Mouse (Mus musculus) adrenal gland, postnatal 4 days (tissue): ENCODE data around the gene Tnni3k. TPM values are rescaled to one million over a fixed set of nuclear protein-coding genes. Genes with fewer than 3 reads are reported as not detected.

ENCODE experiments used
- DNase-seq, 2 experiments: peaks; one replicate each; pipeline ENCODE4 v3.0.0; 2021 to 2022; ENCODE audit warnings: low spot score in 2 of 2, mixed read lengths in 2 of 2
- total RNA-seq, 2 experiments: library from RNA; stranded (reverse); gene quantifications; 2 replicates each; pipeline ENCODE4 v1.2.3; 2021

Gene Tnni3k
- total RNA-seq, 2 experiments from 2014 or later = not detected

DNA sequence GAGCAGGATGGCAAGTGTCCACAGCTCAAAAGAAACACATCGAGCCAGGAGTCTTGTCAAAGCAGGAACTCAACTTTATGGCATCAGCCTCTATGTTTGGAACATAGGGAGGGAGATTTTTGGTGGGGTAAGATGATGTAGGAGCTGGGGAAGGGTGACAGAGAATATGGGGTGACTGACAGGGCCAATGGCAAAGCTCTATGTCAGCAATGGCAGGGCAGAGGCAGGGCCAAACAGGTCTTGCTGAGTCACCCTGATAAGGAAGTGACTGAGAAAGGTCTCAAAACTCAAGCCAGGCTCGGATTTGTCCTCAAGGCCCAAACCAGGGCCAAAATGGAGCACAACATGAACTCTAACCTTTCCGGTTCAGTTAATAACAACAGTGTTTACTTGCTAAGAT is 219.1 kb downstream of the Tnni3k start:
- no peak for DNase-seq

DNA sequence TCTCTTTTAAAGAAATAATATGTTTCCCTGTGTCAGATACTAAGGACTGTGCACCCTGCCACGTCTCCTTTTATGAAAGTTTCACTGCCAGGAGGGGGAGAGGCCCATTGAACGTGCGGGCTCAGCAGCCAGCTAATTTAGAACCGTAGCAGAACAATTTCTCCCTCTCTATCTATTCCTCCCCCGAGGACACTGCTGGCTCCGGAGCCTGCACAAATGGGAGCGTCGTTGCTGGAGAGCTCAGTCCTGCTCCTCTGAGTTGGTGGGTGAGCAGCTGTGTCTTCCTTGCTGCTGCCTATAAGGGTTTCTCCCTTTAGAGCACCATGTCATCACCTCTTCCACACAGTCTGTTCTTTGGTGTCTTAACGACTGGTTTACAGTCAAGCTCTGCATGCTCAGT is 220.8 kb downstream of the Tnni3k start:
- DNase-seq = no peak

DNA sequence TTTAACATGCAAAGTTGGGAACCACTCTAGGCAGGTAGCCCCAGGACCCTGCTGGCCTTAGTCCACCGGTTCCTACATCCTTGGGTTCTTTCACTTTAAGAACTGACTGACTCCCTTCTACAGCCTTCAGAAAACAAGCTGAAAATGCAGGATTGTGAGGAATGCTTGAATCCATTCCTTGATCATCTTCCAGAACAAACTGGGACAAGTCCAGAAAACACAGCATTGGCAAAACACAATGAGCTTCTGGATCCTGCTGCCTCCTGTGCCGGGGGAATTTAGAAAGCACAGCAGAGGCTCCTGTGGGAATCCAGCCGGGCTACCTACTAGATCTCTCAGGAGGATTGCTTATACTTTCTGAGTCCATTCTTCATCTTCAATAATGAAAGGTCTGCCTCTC is 229.5 kb downstream of the Tnni3k start:
- no peak for DNase-seq

DNA sequence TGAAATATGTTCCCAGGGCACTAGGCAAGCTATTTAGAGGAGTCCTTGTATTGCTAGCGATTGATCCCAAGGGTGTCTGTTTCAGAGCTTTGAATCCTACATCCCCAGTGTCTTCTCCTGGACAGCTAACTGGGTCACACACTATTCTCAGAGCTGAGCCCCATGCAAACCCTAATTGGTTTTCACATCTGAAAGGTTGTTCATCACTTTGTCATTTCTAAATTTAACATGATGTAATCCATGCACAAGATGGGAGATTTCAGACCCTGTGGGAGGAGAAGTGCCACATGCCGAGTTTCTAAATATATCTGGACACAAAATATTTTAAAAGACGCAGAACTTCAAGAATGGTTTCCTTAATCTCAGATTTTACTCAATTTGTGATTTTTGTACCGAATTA is 230.5 kb downstream of the Tnni3k start:
- DNase-seq = no peak

DNA sequence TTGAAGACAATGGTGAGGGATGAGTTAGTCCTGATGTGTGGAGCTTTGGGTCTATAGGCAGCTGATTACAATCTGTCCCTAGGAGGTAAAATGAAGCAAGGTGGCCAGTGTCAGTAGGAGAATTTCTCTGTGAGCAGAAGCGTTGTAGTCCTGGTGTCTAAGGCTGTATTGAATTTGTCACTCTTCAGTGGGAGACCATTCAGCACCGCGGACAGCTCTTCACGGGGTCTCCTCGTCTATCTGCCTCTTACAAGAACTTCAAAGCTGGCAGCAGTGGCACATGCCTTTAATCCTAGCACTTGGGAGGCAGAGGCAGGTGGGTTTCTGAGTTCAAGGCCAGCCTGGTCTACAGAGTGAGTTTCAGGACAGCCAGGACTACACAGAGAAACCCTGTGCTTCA is 235.5 kb downstream of the Tnni3k start:
- DNase-seq = peak; percentile 16 to 29

DNA sequence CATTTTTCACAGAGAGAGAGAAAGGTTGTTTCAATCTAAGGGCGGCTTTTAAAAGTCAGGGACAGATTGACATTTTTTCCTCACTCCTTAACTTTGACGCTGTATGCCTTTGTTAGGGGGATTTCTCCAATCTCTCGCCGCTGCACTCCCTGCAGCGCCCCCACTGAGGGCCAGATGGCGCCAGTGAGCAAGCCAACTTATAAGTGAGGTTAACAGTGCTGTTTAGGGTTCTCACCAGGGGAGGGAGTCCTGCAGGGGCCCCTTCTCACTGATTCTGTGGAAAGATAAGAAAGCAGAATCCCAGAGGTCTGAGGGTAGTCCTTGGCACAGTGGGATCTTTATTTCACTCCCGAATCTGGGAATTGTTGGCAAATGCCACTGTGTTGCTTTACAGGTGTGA is 237.5 kb downstream of the Tnni3k start:
- peak in 1 of 2 experiments; percentile 18 for DNase-seq

DNA sequence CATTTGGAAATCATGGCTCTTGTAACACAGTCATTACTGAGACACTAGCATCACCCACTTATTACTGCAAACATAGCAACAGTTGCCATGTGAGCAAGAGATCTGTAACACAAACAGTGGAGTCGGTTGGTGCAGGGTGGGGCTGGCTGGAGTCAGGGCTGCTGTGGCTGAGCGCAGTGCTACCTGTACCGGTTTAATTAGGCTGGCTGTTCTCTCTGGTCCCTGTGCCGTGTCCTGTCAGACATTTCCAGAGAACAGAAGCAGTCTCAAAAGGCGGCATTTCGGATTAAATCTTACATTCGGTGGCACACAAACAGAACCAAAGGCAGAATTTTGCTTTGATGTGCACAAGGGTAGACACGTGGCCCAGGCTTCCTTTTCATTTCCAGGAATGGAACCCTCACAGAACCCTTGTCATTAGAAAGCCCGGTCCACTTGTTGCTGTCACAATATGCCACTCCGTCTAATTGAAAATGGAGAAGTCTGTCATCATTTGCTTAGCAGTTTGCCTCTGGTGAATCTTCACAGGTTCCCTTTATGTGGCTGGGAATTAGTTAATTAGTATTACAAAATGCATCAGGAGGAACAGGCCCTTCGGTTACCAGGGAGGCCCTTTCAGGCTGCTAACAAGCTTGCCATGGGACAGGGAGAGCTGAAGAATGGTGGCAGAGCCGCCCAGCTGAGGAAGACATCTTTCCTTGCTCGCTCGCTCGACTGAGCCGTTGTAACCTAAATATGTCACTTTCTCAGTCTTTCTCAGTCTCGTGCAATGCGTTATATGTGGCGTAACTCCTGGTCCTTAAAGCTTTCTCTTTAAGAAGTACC is 238.2 kb downstream of the Tnni3k start:
- no peak for DNase-seq

DNA sequence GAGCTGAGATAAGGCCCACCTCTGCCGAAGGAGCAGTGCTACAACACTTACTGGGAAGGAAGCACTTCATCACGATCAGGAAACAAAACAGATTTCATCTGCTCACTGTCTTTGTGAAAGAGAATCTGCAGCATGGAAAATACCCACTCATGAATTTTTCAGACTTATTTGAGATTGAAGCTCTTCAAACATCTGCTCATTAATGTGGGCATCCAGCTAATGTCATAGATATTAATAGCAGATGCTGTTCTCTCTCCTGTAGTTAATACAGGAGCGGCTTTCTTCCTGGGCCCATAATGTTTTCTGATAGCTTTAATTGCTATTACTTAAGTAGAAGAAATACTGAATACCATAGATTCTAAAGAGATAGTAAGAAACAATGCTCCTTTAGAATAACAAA is 239.0 kb downstream of the Tnni3k start:
- no peak for DNase-seq

DNA sequence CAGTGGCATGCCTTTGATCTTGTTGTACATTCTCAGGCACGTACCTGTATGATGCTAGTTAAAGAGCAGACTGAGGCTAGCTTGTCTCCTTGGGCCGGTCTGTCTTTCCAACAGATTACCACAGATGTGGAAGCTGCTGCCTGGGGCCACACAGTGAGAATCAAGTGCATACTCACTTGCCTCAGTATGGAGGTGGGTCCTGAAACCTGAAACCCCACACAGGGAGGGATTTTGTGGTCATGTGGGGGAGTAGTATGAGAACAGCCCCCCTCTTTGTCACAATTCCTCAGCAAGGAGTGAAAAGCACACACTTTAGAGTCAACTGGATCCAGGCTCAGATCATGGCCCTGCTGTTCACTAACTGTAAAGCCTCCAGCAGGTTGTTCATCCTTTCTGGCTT is 239.6 kb downstream of the Tnni3k start:
- DNase-seq = no peak

DNA sequence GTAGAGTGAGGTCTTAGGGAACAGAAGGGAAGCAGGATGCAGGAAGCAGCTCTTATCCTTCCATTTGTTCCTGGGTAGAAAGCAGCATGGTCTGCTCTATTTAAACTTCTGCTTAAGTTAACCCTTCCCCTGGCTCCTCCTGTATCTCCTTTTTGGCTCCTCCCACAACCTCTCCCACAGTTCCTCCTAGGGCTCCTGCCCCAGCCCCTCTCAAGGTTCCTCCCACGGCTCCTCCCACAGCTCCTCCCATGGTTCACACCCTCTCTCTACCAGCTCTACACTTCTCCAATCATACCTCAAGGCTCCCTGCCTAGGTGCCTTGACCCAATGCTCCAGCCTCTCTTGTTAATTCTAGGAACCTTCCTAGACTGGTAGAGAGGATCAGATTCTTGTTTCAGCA is 242.3 kb downstream of the Tnni3k start:
- no peak for DNase-seq

DNA sequence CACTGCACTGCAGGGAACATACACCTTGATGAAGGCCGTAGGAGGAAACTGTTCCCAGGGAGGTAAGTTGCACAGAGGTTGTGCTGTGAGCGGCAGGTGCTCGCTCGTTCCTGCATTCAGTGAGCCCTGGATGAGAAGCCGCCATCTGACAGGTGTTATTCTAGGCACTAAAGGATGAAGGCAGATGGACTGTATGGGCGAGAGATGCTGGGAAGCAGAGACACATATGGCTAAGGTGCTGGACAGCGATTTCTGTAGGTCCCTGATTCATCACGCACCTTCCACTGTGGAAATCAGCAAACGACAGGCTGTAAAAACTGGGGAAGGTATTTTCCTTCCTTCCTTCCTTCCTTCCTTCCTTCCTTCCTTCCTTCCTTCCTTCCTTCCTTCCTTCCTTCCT is 243.4 kb downstream of the Tnni3k start:
- no peak for DNase-seq

DNA sequence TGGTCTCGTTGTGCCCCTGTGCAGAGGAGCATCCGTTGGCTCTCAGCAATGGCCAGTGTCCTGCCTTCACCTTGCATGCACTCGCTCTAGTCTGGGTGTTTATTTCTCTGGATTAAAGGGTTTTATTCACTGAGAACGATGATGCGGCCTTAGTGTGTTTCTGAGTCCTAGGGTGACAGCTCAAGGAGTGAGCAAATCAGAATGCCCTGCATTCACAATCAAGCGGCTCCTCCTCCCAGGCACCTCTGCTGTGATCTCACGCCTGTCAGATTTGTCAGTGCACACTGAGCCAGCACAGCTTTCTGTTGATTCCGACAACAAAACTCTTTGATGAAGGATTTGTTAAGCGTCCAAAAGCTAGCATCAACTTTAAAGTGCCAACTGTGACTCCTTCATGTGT is 243.9 kb downstream of the Tnni3k start:
- DNase-seq = no peak

DNA sequence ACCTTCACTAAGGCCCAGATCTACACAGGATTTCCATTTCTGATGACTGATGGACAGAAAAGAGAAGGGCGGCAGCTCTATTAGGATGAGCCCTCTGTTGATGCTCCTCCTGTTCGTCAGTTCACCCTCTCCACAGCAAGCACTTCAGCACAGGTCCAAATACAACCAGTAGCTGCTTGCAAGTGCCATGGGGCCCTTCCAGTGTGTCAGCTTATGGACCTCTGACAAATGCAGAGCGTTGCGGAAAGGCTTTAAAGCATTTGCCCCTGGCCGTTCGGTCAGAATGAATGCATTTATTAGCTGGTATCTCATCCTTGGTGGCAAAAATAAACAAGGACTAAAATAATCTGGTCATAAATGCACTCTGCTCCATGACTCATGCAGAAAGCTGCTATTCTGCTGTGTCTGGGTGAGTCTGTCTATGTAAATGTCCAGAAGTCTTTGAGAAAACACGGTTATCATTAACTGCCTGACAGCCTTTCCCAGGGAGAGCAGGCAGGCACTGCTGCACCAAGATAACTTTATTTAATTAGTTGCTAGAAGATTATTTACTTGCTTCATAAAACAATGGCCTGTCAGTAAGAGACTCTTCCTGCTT is 244.8 kb downstream of the Tnni3k start:
- no peak for DNase-seq

DNA sequence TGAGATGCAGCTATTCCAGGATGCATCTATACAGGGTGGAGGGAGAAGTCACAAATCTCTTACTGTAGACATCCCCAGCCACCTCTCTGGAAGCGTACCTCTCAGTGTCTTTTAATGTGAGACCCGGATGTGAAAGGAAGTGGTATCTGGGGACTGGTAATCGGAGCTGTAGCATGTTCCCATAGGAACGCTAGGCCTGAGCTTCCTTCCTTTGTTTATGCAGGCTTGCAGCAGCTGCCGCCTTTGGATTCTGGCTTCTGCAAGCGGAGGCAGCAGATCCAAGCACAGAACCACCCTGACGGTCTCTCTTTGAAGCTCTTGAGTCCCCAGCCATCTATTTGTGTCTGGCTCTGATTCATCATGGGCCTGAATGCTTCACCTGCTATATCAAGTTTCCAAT is 248.6 kb downstream of the Tnni3k start:
- DNase-seq = no peak

DNA sequence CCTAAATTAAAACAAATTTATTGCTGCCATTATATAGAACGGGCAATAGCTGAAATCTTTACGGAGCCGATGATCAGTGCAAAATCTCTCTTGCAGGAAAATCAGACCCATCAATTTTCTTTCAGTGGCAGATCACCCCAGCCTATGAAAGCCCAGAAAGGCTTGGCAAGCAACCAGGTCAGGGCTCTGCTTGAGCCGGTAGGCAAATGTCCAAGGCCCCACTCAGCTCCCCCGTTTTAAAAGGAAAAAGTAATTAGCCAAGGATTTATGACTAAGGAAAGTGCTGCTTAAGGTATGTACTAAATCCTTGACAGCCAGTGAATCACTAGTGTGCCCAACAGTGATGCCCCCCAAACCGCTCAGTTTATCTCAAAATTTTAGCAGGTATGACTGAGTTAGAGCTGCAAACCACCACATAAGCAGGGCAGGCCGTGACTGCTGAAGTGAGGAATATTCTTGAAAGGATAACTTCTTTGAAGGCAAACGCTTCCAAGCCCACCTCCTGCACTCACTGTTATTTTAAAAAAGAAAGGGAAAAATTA is 254.2 kb downstream of the Tnni3k start:
- no peak for DNase-seq

DNA sequence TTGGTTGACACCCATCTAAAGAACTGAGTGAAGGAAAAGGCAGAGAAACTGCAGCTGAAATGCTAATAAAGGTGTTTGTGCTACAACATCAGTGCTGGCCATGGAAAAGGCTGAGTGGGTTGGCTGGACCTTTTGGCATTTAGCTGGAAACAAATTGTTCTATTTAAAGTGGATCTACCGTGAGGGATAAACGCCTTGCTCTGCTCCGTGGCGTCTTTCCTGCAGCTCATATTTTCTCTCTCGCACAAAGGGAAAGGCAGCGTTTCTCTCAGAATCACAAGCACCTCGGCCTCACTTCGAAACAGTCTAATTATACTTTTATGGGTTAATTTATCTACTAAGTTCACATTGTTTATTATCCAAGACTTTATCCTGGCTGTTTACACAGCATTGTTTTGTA is 254.8 kb downstream of the Tnni3k start:
- DNase-seq = no peak

DNA sequence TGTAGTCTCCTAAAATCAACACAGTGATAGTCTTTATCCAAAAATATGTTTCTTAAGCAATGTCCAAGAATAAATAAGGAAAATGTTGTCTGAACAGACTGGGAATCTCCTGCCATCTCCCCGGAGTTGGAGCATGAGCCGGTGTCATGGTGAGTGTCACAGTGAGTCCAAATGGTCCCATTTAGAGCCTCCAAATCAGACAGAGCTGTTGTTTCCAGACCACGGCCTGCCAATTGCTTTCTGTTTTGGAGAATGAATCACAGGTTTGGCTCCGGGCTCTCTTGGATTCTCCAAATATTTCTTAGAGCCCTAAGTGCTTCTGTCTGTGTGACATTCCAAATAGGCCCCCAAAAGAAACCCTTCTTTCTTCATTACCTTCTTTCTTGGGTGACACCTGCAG is 256.4 kb downstream of the Tnni3k start:
- DNase-seq = no peak

DNA sequence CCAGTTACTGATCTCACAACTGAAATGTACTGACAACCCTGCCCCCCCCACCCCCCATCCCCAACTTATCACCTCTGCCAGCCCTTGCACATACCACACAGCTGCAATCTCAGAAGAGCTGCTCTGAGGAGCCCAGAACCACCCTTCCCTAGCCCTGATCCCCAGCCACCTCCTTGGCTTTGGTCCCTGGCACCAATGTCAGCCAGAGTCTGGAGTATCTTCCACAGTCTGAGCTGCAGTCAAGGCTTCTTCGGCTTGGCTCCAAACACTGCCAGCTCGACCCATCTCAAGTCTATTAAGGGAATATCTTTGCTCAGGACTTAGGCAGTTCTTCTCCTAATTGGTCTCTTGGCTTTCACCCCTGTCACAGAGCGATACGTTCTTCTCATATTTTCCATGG is 261.6 kb downstream of the Tnni3k start:
- no peak for DNase-seq

DNA sequence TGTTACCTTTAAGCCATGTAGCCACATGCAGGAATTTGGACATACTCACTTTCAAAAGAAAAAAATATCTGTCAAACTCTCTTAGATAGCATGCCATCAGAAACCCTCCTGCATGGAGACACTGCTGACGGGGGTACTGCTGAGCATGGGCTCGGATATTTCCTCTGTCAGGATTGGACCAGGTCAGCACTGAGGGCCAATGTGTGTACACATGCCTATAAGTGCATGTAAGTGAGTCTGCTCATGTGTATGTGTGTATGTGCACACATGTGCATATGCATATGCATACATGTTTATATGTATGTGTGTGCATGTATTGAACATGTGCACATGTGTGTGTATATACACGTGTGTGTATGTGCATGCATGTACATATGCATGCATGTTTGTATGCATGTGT is 267.6 kb downstream of the Tnni3k start:
- DNase-seq = no peak

DNA sequence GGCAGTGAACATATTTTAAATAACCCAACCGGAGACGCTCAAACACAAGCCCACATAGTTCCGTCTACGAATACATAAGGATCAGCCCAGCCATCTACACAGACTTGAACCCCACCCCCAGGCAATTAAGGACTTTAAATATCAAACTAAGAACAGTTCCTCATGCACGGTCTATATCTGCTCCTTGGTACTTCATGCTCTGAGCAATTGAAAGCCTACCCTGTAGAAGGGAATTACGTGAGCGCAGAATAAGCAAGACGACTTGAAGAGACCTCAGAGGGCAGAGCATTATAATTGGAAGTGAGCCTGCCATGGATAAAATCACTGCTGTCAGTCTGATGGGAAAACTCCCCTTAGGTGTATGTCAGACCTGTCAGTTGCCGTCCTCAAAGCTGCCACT is 268.9 kb downstream of the Tnni3k start:
- DNase-seq = no peak

DNA sequence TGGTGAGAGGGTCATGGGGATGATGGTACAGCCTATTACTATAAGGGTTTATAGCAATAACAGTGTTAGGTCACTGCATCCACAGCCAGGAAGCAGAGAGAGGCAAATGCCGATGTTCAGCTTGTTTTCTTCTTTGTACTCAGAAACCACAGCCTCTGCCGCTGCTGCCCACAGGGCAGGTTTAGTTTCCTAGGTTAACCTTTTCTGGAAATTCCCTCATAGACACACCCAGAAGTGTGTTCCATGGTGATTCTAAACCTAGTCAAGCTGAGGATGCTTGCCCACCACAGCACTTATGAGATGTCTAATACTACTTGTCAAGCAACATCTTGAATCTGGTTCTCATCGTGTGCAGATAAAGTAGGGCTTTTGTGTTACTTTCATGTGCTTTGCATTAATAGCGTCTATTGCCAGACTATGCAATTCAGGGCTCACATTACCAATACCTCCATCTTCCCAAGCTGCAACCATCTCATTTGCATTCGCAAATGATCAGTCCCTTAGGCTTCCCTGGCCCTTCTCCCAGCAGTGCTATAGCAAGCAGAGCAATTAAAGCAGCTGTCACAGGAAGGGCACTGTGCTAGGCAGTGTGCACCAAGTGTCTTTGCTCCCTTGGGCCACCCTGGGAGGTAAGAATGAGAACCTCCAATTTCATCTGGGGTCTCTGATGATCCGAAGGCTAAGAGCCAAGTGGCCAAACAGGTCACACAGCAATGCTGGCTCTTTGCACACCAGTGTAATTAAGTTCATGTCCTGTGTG is 276.2 kb downstream of the Tnni3k start:
- no peak for DNase-seq

DNA sequence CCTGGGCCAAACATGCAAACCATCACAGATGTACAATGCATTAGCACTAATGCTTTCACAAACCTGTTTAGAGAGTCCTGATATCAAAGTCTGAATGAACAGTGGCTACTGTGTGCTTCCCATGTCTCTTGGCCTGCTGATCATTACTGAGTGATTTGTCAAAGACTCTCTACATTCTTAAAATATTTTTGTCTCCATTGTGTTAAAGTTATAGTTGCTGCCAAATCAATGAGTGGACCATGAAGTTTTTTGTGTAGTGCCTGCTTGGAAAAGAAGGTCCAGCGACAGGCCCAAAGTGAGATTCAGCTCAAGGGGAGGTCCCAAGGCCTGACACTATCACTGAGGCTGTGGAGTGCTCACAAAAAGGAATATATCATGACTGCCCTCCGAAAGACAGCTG is 283.6 kb downstream of the Tnni3k start:
- DNase-seq = no peak
